Mouse (Mus musculus): ENCODE data around the gene Dolpp1.
"Not testable (repeated sequence)": the region's sequence is repeated elsewhere in the genome, so short reads cannot be mapped to it uniquely, and the experiment has no call there.

Dolpp1 gene

DNA sequence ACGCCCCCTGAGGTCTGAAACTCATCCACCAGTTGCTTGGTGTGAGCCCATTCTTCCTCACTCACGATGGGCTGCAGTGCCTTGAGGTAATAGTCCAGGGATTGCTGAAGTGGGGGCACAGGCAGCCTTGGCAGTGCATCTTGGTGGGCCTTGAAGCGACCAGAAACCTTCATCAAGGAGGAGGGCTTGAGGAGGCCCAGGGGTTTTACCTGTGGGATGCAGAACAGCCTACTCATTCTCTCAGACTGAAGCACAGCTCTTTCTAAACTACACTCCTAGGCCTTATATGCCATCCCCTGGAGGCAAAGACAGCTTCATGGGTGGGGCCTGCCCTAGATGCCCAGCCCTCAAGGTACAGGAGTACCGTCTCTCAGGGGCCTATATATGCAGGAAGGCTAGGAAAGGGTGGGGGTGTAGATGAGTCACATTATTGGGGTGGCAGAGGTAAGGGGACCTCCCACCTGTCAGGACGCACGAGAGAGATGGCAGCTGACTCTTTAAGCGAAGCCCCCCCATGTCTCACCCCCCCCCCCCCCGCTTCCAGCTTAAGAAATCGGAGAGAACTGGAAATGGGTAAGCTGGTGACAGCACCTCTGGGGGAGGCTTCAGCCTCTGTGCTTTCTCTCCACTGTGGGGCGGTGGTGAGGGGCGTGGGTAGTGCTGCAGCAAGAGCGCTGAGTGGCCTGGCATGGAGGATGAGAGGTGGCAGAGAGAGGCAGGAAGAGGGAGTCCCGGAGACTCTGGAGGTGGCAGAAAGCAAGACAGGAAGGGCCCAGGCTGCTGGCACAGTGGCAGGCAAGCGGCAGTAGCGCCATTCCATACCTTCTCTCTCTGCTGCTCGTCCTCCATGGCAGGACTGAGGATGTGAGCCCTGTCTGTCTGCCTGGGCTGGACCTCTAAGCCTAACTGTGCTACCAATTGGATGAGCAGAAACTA, 21.3 kb downstream of the Dolpp1 start:
- peak in 1 of 2 experiments; percentile 36 for DNase-seq

DNA sequence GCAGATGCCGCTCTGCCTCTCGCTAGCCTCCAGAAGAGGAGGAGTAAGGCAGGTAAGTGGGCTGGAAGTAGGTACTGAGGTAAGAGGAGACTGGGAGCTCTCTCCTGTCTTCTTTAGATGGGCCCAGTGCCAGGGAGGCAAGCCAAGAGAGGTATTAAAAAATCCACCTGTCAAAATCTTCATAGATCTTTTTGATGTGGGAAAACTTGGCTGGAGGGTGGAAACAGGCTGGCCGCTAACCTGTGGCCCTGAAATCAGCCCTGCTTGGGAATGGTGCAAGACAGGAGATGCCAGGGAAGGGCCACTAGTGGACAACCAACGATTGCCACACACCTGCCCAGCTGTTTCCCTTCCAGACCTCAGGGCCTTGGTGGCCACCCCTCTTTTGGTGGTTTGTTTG, 22.0 kb downstream of the Dolpp1 start:
- no peak for DNase-seq

DNA sequence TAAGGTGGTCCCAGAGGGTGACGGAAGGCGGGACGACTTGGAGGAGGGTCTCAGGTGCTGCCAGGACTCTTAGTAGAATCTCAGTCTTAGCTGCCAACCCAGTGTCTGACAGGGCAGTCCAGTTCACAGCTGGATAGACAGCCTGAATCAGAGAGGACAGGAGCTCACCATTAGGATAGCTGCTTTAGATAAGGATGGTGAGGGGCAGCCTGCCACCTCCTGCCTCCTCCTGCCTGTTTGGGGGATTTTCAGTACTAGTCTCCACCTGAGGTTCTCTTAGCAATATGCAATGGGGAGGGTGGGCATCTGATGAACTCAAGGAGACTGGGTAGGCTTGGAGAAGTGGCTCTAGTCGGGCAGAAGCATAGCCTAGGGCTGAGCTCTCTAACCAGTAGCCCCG, 22.6 kb downstream of the Dolpp1 start:
- no peak for DNase-seq

DNA sequence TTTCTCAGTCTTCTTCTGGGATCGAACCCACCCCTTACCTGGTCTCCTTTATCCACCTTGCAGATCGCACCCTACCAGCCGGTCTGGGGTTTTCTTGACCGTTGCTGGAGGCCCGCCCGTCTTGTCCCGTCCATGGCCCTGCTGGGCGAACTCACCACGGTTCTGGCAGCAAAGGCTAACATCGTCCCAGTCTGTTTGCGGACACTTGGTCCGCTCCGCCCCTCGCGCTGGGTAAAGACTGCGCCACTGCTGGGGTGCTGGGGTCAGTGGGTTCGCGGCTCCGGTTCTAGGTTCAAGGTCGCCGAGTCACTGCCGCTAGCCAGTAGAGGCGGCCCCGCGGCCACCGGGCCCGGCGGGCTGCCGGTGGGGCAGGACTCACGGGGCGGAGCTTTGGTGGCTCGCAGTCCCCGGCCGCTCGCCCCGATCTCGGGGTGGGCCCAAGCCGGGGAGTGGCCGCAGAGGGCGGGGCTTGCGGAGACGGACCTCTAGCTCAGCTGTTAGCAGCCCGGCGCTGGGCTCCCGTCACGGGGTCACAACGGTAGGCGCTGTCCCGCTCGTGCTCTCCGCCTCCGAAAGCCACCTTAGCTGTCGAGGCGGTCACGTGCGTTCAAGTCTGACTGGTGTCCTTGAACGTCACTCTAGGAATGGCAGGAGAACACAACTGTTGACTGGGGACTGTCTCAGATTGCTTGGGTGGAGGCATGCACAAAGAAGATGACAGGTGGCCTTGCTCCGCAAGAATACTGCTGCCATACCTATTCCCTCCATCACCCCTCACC, 23.3 kb downstream of the Dolpp1 start, which contains the start of gene Crat:
TSS of gene Crat (minus strand) at position 657 of the 779 bp plus-strand sequence.
- peak; percentile 72 to 81 for DNase-seq

DNA sequence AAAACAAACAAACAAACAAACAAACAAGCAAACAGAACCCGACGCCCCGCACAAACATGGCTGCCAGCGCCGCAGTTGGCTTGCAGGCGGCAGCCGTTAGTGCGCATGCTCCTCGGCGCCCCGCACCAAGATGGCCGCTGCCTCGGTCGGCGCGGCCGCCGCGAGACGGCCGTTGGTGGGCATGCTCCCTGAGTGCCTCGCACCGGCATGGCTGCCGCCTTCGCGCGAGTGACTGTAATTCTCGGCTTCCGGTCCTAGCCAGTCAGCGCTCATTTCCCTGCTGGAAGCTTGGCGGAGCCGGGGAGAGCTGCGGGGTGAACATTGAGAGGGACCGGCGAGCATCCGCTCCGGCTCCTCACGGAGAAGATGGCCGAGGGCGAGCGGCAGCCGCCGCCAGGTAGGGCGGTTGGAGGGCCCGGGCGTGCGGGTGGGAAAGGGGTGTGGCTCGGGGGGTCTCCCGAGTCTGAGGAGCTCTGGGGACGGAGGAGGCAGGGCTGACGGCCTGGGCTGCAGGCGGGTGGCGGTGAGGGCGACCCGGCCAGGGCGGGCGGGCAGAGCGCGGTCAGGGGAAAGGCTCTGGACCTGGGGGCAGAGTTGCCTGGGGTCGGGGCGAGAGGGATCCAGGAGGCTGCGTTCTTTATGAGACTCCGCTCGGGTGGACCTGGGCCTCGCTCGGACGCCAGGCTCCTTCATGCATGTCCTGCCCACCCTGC, 24.0 kb downstream of the Dolpp1 start, which contains the start of gene Ptpa:
TSS of gene Ptpa (plus strand) at position 104 of the 713 bp plus-strand sequence.
- peak; percentile 94 to 95 for DNase-seq

DNA sequence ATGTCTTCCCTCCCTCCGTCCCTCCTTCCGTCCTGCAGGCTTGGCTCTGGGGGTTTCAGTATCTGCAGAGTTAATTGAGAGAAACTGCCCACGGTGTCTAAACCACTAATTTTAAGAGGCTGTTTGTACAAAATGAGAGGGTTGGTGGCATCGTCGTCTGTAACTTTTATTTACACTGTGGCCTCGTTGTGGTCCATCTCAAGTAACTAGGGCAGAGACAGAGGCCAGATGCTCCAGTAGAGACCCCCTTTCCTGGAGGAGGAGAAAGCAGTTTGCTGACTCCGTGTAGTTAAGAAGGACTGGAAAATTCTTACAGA, 24.6 kb downstream of the Dolpp1 start:
- DNase-seq, result no peak

DNA sequence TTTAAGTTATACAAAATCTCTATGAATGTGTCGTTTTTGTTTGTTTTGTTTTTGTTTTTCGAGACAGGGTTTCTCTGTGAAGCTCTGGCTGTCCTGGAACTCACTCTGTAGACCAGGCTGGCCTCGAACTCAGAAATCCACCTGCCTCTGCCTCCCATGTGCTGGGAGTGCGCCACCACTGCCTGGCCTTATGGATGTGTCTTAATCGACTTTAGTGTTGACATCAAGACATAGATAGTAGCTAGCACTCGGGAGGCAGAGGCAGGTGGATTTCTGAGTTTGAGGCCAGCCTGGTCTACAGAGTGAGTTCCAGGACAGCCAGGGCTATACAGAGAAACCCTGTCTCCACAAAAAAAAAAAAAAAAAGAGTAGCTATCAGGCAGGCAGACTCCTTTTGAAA, 25.1 kb downstream of the Dolpp1 start:
- not testable (repeated sequence) for DNase-seq

DNA sequence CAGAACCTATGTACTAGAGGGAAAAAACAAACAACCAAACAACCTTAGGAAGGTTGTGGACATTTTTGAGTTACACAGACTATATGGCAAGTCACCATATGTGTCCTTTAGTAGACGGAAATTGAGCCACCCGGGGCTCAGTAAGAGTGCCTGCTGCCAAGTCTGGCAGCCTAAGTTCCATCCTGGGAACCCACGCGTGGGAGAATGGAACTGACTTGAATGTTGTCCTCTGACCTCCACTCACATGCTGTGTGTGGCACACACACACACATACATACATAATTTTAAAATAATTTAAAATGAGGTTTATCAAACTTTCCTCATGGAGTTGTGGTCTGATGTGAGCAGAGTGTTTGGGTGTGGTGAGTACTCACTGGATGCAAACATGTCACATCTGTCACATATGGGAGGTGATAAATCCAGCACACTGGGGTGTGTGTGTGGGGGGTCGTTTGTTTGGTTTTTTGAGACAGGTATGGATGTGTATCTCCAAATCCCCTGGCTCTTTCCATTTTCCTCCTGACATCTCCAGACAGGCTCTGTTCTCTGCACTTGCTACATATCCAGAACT, 25.6 kb downstream of the Dolpp1 start:
- DNase-seq, result no peak

DNA sequence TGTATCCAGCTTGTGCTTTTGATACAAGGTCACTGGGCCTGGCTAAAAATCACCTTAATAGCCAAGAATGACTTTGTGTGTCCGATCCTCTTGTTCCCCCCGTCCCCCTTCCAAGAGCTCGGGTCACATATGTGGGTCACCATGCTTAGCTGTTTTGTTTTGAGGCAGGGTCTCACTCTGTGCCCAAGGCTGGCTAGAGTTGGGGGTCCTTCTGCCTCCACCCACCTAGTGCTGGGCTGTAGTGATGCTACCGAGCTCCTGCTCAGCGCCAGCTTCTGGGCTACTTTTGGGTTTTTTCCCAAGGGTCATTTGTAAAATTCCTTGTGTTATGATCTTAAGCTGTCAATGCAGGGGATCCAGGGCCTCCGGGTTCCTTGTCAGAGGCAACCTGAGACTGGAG, 26.2 kb downstream of the Dolpp1 start:
- no peak for DNase-seq

DNA sequence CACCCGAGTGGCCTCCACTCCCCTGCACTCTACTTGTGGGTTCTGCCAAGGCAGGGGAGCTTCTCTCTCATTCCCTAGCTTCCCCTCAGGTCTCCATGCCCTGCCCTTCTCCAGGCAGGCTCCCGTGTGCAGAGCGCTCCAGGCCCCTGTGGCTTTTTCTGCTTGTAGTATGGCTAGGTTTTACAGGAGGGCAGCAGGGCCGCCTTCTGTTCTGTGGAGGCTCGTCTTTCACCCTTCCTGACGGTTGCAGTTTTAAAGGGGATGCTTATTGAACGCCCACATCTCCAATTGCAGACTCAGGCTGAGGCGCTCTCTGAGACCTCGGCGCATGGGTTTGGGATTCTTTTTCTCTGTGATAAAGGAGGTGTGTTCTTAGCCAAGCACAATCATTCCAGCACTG, 27.1 kb downstream of the Dolpp1 start:
- no peak for DNase-seq

DNA sequence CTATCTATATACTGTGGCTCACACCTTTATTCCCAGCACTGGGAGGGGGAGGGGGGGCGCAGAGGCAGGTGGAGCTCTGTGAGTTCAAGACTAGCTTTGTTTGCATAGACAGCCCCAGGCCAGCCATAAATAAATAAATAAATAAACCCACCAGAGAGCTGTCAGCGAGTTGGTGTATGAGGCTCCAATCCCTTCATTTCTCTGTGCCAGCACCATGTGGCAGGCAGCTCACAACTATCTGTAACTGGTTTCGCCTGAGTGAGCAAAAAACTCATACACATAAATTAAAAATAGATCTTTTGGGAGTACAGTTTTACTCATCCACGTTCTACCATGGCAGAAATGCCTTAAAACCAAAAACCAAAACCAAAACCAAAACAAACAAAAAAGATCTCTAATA, 29.4 kb downstream of the Dolpp1 start:
- no peak for DNase-seq

DNA sequence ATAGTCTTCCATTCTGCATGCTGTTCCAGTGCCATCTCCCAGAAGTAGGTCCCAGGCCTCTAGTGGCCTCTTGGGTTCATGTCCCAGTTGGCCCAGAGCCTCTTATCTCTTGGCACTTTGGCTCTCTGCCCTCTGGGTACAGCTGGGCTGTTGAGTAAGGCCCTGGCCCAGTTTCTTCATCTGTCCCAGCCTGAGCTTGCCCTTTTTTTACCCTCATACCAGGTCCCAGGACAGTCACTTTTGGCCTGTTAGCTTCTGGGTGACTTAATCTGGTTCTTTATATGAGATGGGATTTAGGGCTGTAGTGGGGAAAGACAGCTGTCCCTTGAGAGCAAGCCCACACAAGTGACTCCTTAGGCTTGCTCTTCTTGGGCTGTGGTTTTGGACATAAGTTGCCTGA, 37.1 kb downstream of the Dolpp1 start:
- no peak for DNase-seq

DNA sequence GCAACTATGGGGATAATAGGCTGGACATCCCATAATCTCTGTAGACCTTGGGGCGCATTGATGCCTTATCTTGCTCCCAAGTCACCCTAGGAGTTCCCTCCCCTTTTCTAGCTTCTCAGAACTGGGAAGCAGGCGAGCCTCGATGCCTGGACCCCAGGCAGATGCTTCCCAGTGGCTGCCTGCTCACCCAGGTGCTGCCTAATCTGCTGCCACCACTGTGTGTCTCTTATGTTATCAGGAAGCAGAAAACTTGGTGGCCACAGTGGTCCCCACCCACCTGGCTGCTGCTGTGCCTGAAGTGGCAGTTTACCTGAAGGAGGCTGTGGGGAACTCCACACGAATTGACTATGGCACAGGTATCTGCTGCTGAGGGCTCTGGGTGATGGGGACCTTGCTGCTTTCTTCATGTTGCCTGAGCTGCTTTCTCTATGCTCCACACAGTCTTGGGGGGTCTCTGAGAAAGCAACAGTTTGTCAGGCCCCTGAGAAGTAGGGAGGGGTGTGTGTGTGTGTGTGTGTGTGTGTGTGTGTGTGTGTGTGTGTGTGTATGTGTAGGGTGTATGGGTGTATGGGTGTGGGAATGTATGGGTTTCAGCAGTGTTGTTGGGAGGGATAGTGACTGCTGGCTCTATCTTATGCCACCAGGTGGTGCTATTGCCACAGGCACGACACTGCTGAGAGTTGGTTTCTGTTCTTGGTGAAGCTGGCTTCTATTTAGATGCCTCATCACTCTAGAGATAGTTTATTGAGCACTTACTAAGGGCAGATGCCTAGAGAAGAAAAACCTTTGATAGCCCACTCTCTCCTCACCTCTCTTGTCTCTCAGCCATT, 43.5 kb downstream of the Dolpp1 start:
- DNase-seq, result peak; percentile 58 to 62

DNA sequence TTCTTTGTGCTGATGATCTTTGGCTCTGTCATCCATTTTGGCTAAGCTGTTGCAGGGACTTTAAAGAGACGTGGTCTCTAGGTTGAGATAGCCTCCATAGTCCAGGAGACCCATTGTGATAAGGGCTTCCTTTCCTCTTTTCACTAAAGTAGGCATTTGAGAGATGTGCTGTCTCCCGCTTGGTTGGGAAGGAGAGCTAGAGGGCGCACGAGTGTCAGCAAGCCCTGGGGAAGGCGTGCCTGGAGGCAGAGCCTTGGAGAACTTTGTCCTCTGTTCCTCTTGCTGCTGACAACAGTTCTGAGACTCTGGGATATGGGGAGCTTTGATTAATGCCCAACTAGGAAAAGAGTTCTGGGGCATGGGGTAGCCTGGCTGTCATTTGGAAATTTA, 44.1 kb downstream of the Dolpp1 start:
- DNase-seq, result no peak

DNA sequence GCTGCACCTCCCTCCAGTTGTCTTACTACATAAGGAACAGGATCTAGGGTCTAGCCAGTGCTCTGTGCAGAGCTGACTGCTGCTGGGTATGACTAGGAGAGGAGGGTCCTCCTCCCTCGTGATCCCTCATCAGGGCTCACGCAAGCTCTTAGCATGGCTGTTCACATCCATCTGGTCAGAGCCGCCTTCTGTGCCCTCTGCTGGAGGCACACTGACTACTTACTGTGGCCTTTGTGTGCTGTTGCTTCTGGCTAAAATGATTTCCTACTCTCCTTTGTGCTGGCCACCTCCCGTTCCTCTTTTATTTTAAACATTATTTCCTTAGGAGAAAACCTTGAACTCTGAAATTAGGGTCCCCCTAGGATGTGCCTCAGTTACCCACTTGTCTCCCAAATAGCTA, 44.8 kb downstream of the Dolpp1 start:
- DNase-seq, result no peak

DNA sequence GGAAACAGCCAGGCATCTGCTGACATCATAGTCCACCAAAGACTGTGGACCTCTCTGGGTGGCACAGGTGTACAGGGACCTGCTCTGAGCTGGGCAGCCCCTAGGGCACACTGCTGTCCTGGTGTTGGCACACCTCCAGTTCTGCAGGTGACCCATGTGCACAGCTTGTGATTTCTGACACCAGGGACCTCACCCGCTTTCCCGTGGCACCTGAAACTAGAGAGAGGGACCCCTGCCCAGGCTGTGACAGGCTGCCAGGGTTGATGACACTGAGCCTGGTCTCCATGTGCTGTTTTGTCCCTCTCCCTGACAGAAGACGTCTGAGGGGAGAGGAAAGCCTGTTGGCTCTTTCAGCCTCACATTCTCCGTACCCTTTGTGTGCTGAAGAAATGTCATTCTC, 45.7 kb downstream of the Dolpp1 start:
- DNase-seq, result no peak

DNA sequence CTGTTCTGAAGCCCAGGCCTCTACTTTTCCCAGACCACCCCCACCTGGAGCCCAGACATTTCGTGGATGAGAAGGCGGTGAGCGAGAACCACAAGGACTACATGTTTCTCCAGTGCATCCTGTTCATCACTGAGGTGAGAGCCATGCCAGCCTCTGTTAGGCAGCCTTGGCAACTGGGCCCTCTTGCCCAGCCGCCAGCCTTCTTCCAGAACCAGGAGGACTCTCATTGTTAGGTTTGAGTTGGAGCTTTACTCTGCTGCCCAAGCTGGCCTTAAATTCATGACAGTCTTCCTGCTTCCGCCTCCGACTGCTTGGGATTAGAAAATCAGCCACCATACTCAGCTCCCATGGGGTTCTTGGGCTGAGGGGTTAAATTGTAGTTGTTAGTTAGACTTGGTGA, 47.6 kb downstream of the Dolpp1 start:
- no peak for DNase-seq

DNA sequence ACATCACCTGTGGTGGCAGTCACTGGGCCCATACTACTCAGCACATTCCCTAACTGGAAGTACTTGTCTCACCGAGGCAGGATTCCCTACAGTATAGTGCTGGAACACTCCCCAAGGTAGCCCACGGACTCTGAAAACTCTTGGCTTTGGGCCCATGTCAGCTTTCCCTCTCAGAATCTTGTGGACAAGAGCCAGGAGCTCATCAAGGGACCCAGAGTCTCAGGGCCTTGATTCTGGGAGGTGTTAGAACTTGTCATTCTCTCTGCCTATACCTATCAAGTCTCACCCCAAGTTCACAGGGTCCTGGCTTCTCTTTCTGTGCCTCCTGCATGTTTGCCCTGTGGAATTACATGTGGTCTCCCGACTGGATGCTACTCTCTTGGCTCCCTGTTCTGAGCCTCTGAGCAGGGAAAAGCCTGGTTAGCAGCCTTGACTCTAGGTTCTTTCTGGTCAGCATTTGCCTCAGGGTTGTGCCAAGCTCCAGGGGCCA, 48.2 kb downstream of the Dolpp1 start:
- DNase-seq, result no peak

DNA sequence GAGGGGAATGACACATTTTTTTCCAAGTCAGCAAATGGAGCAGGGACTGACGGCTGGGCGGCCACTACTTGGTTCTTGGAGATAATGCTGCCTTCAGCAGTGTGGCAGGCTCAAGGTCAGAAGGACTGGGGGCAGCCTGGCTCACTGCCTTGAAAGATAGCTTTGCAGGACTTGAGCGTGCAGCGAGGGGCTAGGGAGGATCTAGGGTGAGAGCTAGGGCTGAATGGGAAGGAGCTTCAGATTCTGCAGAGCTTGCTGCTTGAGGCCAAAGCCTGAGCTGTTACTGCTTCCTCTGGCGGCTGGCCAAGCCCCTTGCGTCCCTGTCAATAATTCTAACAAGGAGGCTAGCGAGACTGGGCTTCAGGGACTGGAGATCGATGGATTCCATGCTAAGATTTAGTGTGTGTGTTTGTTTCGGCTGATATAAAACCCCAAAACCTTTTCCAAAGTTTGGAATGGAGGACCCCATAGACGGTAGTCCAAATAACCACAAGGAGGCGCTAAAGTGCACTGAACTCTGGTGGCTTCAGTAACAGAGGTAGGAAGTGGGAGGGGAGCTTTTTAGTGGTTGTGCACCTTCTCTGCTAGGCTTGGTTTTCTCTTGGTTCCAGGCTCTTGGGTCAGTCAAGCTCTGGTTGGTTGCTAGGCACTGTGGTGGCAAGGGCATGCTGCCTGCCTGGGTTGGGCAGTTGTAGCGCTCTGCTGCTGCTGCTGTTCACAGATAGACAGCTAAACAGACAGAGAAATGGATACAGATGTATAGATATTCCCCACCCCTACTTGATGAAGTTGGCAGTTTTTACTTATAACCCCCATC, 48.9 kb downstream of the Dolpp1 start:
- peak; percentile 47 to 53 for DNase-seq

DNA sequence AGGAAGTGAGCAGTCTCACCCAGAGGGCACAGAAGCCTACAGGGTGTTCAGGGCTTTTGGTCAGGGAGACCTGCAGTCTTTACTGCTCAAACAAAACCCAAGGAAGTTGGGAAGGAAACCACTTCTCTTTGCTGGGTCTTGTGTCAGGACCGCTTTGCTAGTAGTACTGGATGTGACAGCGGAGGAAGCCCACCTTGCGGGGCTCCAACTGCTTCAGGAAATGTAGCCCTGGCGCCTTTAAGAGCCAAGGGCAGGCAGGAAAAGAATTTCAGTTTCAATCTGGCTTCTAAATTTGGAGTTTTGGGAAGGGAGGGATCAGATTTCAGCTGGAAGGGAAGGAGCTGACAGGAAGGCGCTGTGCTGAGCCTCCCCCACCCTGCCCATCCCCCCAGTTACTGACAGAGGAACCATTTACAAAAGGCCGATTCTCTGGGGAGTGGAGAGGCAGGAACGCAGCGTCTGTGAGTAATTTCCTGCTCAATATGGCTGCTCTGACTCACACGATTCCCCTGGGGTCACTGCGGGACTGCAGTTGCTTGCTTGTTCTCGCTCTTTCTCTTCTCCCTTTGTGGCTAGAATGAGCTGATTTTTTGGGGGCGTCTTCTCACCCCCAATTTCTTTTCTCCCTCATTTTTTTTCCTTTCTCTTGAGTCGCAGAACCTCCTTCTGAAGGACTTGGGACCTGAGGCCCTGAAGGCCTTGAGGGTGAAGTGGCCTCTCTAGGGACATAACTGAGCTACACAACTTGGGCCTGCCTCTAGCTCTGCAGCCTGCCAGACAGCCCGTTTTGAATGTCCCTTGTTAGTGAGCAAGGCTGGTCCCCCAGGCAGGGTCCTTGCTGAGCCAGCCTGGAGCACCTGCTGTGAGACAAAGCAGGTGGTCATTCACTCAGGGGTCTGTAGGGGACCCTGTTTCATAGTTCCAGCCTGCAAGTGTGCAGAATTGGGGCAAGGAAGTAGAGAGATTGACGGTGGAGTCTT, 49.8 kb downstream of the Dolpp1 start:
- DNase-seq, result peak; percentile 39 to 51

Data from thymus, postnatal 36 days (tissue).